Mouse (Mus musculus) heart, postnatal 14 days (tissue): ENCODE measurements at regions not wholly inside any gene's neighbourhood (a gene's known extent, or its start where the extent isn't known, plus 50 kb on each side); places are given as distances from the start of the nearest gene placed in this dataset.
A peak's percentile ranks its signal among the peaks of the same experiment; 100 is the strongest.

Source experiments
- DNase-seq, 2 experiments: peaks; one replicate each; pipeline ENCODE4 v3.0.0; 2021 to 2022
- intact Hi-C: fragments of 180-260 bp; cut with DNase I; formaldehyde crosslinking; loops from one replicate; pipeline ENCODE4 v1.15.1; 2025

DNA sequence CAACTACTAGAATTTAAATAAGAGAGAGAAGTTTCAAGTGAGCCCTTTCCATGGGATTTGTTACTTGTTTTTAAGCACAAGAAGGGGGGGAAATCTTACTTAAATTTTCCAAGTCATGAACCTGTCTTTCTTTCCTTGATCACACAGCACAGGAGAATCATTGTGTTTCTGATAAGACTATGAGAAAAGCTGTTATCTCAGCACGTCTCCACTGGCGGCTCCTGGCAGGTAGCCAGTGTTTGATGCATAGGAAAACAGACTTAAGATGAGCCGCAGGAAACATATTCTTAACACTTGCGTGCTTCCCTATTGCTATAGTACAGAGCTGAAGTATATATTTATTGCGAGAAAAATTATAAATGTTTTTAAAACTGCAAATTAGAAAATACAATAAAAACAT is 920.3 kb downstream of the Efna5 start:
- DNase-seq = no peak
- intact Hi-C loops = no loop called here

DNA sequence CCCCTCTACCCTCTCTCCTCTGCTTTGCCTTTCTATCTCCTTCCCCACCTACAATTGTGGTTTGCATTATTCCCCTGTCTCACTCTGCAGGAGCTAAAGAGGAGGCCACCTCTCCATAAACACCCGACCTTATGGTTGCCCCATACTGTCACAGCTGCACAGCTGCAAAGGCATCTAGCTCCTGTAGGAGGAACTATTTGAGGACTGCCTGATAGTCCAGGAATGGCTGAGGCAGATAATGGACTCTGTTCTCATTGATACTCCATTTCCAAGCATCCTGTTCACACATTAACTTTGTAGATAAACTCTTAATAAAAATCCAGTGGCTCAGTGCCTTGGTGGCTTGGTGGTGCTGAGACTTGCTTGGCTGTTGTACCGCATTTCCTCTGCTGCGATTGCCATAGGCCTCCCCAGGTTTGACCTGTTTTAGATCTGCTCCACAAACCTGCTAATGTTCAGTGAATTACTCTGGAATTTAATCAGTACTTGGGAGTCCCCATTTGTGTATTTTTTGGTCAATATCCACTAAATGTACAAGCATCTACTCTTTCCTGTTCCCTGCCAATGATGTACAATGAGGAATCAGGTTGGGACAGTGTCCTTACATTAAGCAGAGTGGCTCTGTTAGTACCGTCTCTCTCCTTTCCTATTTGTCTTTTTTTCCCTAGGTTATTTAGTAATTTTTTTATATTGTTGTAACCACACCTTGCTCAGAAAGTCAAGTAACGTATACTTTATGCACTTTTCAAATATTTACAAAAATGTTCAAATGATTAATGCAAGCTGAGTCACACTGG is 920.9 kb downstream of the Efna5 start:
- no peak for DNase-seq
- intact Hi-C loops = no loop called here

DNA sequence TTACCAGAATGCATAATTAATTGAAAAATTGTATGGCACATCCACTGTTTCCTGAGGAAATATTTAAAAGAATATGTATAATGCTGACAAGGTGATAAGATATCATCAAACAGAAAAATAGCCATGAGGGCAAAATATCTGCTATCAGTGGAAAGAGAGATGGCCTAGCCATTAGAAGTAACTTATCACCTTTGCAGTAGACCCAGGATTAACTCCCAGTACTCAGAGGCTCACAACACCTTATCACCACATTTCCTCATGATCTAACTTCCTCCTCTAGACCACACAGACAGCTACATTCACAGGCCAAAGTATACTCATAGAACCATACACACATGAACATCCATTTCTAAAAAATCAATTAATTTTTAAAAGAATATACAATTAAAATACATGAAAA is 963.4 kb downstream of the Efna5 start:
- intact Hi-C loops = no loop called here
- no peak for DNase-seq

DNA sequence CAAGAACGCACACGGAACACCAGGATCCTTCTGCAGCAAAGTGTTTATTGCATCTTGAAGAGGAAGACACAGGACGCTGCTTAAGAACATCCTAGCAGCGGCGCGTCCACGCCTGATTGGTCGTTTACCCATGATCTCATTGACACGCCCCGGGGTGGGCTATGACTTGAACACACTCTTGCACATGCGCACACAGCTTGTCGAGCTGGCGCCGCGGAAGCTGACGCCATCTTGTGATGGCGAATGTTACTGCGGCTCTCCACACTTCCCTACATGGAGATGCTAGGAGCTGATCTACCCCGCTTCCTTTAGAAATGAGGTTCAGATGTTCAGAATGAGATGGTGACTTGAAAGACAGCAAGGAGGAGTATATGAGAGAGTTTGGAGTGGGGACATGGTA is 978.2 kb downstream of the Efna5 start:
- intact Hi-C loops = no loop called here
- DNase-seq = no peak

DNA sequence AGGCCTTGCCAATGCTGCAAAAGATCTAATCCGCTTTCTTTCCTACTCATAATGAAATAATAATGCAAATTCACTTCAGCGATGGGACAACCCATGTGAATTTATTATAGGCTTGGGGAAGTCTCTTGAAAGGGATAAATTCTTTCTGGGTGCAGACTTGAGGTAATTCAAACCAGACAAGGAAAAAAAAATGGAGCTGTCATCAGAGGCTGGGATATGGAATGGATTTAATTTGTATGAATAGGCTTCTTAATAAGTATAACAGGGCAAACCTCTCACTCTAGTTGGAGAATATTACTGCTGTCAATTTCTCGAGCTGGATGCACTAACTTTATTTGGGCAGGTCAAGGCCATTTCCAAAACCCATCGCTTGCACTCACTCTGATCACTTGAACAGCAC is 990.5 kb downstream of the Efna5 start:
- no peak for DNase-seq
- intact Hi-C loops = no loop called here

DNA sequence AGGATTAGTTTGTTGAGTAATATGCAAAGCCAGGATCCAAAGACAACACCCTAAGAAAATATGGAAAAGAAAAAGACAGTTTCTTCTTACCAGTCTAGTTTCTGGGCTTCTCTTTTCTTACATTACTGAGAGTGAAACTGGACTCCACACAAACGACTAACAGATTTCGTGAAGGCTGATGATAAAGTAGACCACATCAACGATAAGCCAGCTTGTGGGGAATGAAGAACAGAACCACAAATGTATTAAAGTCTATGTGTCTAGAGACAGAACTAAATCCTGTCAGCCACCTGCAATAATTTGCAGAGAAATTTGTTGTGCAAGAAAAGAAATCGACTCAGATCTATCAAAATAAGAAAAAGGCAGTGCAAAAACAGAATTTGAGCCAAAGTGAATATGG is 1015.0 kb downstream of the Efna5 start:
- no peak for DNase-seq
- intact Hi-C loops = no loop called here

DNA sequence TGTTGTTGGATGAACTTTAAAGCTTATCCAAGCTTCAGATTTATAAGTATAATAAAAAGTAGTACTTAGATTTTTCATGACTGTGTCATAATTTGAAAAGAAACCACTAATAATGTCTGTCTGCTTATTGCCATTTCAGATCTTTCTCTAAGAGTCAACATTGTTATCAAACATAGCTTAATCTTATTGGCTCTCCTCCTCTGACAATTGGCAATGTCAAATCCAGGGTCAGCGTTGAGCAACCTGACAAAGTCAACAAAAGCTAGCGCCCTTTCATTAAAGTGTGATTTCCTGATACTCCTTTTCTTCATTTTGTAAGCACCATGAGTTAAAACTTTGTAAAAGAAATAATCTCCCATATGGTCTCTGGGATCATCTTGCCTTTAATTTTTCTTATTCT is 1018.7 kb downstream of the Efna5 start:
- no peak for DNase-seq
- intact Hi-C loops = no loop called here

DNA sequence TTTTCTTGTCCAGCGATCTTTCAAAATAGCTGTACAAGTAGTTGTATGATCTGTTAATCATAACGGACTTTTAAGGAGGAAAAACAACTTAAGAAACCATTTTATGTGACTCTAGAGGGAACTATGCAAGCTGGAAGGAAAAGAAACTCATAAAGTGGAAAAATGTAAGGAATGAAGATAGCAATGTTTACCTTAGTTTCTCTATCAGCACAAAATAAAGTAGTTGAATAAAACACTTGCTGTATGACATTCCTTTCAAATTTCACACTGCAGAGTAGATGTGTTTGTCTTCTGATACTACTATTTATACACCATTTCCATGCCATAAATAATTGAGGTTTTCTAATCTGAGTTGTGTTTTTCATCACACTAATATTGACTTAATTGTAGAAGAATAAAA is 1043.6 kb downstream of the Efna5 start:
- intact Hi-C loops = no loop called here
- no peak for DNase-seq

DNA sequence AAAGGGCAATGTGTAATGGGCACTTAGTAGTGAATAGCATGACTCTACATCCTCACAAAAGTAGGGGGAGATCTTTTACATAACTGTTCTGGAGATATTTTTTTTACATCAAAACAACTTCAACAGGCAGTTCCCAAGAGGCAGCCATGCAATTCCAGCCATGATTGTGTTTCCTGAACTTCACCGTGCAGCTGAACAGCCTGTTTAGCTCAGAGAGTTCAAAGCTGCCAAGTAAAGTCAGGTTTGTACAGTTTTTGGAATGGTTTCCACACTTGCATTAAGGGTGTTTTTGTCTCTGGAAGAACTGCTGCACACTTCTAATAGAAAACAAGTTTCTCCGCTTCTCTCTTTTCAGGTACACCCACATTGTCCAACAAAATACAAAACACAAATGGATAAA is 1065.6 kb downstream of the Efna5 start:
- DNase-seq = peak; percentile 6 to 10
- intact Hi-C loops = no loop called here

DNA sequence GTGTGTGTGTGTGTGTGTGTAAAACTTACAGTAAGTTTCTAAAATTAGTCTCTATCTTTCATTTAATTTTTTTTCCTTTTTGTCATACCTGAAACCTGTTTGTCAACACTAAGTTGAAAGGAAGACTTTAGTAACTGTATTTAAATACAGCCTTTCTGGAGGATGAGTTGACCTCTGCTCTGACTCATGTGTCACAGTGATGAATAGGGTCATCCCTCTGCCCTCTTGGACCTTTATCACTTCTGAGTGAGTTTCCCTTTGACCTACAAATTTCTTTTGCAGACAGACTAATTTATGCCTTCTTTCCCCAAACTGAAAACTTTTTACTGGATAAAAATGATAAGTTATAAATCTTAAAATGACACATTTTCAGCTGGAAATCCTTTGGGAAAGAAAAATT is 1112.8 kb downstream of the Efna5 start:
- intact Hi-C loops = no loop called here

DNA sequence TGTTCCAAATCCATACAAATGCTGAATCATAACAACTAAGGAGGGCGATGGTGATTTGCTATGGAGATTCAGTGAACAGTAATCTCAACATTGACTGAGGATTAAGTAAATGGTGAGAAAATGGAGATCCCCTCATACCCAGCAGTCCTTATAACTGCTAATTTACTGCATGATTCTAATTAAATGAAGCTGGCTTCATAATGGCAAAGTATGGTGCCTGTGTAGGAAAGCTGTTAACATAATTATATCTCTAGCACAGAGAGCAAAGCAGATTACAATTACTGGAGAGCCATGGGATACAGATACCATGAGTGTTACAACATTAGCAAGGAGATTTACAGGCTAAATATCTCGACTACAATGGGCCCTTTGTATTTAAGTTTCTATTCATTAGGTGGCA is 1116.0 kb downstream of the Efna5 start:
- no peak for DNase-seq
- intact Hi-C loops = no loop called here

More for the DNA sequence above, 1112.8 kb downstream of the Efna5 start:
- DNase-seq = no peak
